Mouse (Mus musculus) ovary, adult 18-20 months (tissue): ENCODE data around the gene Slc35d3.

Experiments
- DNase-seq: peaks from one replicate; pipeline ENCODE4 v3.0.0; 2022; ENCODE audit warnings: low spot score, mixed read lengths

Slc35d3 gene

GRCm38 (mm10) chr10:19850998-19851691 is at the start of gene Slc35d3:
Gene Slc35d3 (minus strand): TSS chr10:19851459.
- DNase-seq, result no peak

- no peak for DNase-seq
Measured at GRCm38 (mm10) chr10:19900191-19900590, 48.9 kb upstream of the Slc35d3 start.

GRCm38 (mm10) chr10:19893976-19894375 is 42.7 kb upstream of the Slc35d3 start:
- DNase-seq, result no peak

- no peak for DNase-seq
Measured at GRCm38 (mm10) chr10:19893146-19893545, 41.9 kb upstream of the Slc35d3 start.

GRCm38 (mm10) chr10:19891686-19892085 is 40.4 kb upstream of the Slc35d3 start:
- no peak for DNase-seq

GRCm38 (mm10) chr10:19889908-19890307 is 38.6 kb upstream of the Slc35d3 start:
- DNase-seq, result no peak

GRCm38 (mm10) chr10:19886249-19886648 is 35.0 kb upstream of the Slc35d3 start:
- no peak for DNase-seq

- no peak for DNase-seq
Measured at GRCm38 (mm10) chr10:19884409-19884808, 33.1 kb upstream of the Slc35d3 start.

GRCm38 (mm10) chr10:19880437-19880836 is 29.2 kb upstream of the Slc35d3 start:
- DNase-seq, result no peak

GRCm38 (mm10) chr10:19879161-19879560 is 27.9 kb upstream of the Slc35d3 start:
- no peak for DNase-seq

GRCm38 (mm10) chr10:19877679-19878078 is 26.4 kb upstream of the Slc35d3 start:
- DNase-seq, result no peak

GRCm38 (mm10) chr10:19877257-19877656 is 26.0 kb upstream of the Slc35d3 start:
- DNase-seq, result no peak

- no peak for DNase-seq
Measured at GRCm38 (mm10) chr10:19876669-19877068, 25.4 kb upstream of the Slc35d3 start.

- no peak for DNase-seq
Measured at GRCm38 (mm10) chr10:19875346-19875745, 24.1 kb upstream of the Slc35d3 start.

GRCm38 (mm10) chr10:19855597-19856306 is 4.5 kb upstream of the Slc35d3 start:
- DNase-seq, result no peak

GRCm38 (mm10) chr10:19853609-19854008 is 2.4 kb upstream of the Slc35d3 start:
- no peak for DNase-seq

- DNase-seq, result no peak
Measured at GRCm38 (mm10) chr10:19852776-19853175, 1.5 kb upstream of the Slc35d3 start.

GRCm38 (mm10) chr10:19850544-19850997 is 688 bp downstream of the Slc35d3 start:
- no peak for DNase-seq

- no peak for DNase-seq
Measured at GRCm38 (mm10) chr10:19849771-19850365, 1.4 kb downstream of the Slc35d3 start.

- DNase-seq, result no peak
Measured at GRCm38 (mm10) chr10:19848928-19849770, 2.1 kb downstream of the Slc35d3 start.

- DNase-seq, result no peak
Measured at GRCm38 (mm10) chr10:19839836-19840235, 11.4 kb downstream of the Slc35d3 start.
